Mouse (Mus musculus): ENCODE measurements around the gene Bpi.

DNA sequence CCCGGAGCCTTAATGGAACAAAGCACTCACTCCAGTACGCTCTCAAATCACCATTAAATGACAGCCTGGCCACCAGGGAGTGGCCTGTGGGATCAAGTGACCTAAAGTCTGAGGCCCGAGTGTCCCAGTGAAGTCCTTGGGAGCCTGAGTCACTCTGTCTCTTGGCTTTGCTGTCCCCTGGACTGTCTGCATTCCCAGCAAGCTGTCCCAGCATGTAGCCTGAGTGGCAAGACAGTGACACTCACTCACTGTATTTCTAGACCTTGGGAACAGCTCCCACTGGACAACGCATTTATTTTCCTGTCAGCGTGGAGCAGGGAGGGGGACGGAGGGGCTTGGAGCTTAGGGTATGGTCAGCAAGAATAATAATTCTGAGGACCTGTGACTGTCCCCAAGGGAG lies 18.6 kb downstream of the Bpi start:
- no peak for TF ChIP-seq CTCF (conservative IDR thresholded peaks at IDR 0.05; ENCODE audit: insufficient read depth, insufficient read length, low read depth, low read length)
- TF ChIP-seq POLR2A (IDR thresholded peaks at IDR 0.05; ENCODE audit: low read depth, low read length): no peak

All from kidney, adult 2 months (tissue).